Mouse (Mus musculus): ENCODE measurements around the gene Cxcl12. TPM values are rescaled to one million over a fixed set of nuclear protein-coding genes. Genes with fewer than 3 reads are reported as not detected.

Gene Cxcl12
- total RNA-seq, 2 experiments from 2014 or later = 43.4 to 45.8 TPM

DNA sequence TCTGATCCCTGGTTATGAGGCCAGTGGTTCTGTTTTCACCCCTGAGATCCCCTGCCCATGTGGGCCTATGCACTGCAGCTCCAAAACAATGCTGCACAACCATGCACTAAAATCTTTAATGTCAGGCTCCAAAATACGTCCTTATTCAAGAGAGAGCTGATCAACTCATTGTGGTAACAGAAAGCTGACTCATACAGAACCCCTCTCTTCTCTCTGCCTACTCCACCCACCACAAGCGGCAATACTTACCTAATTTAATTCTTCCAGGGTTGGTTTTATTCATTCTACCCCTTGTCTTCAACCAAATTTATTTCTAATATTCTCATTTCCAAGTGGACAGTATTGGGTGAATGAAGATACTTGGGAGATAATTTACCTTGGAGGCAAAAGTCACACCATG is 38.5 kb downstream of the Cxcl12 start:
- no peak overlapping the region for H3K27ac ChIP-seq

DNA sequence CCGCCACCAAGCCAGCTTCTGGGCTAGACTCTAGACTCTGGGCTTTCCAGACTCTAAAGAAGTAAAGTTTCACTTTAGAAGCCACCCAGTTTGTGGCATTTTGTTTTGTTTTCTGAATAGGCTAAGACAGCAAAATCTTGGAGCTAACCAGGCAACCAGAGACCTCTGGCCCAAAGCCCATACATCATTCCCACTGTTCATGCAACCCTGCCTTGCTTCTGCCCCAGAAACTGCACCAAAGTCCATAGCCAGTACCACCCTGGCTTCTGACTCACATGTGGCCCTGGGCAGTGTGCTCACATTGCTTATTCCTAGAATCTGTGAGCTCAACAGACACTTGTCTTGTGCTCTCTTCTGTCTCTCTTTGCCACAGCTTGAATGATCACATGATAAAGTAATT is 39.0 kb downstream of the Cxcl12 start:
- no peak for TF ChIP-seq CTCF (IDR thresholded peaks at IDR 0.05)
- intact Hi-C loops (cut with DNase I) = no loop called here
- H3K27ac ChIP-seq = no peak overlapping the region
- H3K4me3 ChIP-seq = no peak overlapping the region
- no peak for DNase-seq (ENCODE audit: extremely low spot score in 1 of 2, low spot score in 2 of 2)

More for the DNA sequence above, 38.5 kb downstream of the Cxcl12 start:
- no peak for DNase-seq (ENCODE audit: extremely low spot score in 1 of 2, low spot score in 2 of 2)
- no peak overlapping the region for H3K4me3 ChIP-seq
- no peak for TF ChIP-seq CTCF (IDR thresholded peaks at IDR 0.05)
- intact Hi-C loops (cut with DNase I) = no loop called here

DNA sequence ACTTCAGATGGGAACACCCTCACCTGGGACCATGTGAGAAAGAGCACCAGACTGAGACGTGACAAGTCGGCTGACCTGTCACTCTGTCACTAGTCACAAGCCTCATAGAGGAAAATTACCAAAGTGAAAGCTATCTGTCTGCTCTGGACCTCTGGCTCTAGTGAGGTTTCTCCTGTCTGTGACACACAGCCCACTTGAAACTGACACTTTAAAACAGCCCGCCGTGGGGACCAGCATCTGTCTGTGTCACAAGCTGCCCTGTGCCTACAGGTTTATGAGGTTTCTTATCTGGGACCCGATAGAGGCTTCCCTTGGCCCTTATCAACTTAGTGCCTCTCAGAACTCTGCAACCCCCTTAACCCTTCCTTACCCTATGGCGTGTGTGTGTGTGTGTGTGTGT is 41.8 kb downstream of the Cxcl12 start:
- intact Hi-C loops (cut with DNase I) = no loop called here
- Histone ChIP-seq H3K4me3 (no peak overlapping the region), H3K27ac (no peak overlapping the region)
- no peak for TF ChIP-seq CTCF (IDR thresholded peaks at IDR 0.05)
- DNase-seq (ENCODE audit: extremely low spot score in 1 of 2, low spot score in 2 of 2) = no peak

DNA sequence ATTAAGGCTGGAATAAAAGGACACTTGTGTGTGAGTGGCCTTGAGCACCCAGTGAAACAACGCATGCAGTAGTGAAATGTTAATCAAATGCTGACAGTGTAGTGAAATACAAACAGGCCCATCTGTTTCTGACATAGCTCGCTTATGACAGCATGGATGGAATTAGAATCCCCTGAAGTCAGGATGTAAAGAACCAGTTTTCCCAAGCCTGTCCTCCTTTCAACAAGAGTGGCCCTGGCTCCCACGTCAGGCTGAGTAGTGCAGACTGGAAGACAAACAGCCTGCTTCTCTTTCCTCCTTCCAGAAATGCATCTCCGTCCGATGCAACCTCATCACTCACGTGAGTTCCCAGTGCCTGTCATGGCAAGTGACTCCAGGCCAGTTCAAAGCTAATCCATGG is 42.2 kb downstream of the Cxcl12 start:
- intact Hi-C loops (cut with DNase I) = no loop called here
- Histone ChIP-seq H3K27ac (no peak overlapping the region), H3K4me3 (no peak overlapping the region)
- DNase-seq (ENCODE audit: extremely low spot score in 1 of 2, low spot score in 2 of 2) = no peak
- no peak for TF ChIP-seq CTCF (IDR thresholded peaks at IDR 0.05)

DNA sequence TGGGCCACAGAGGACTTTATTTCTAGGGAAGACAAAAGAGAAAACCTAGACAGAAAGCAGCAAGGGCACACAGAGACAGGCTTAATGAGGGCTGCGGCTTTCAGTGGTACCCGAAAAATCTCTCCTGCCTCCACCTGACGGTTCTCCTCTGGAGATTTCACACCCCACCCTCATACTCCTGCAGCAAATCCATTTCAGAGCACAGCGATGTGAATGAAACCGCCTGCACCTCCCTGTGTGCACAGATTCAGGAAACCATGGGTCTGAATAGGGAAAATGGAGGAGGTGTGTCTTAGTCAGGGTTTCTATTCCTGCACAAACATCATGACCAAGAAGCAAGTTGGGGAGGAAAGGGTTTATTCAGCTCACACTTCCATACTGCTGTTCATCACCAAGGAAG is 46.2 kb downstream of the Cxcl12 start:
- Histone ChIP-seq H3K27ac (no peak overlapping the region), H3K4me3 (no peak overlapping the region)
- no peak for TF ChIP-seq CTCF (IDR thresholded peaks at IDR 0.05)
- intact Hi-C loops (cut with DNase I) = no loop called here
- peak; percentile 30 to 31 for DNase-seq (ENCODE audit: extremely low spot score in 1 of 2, low spot score in 2 of 2)

DNA sequence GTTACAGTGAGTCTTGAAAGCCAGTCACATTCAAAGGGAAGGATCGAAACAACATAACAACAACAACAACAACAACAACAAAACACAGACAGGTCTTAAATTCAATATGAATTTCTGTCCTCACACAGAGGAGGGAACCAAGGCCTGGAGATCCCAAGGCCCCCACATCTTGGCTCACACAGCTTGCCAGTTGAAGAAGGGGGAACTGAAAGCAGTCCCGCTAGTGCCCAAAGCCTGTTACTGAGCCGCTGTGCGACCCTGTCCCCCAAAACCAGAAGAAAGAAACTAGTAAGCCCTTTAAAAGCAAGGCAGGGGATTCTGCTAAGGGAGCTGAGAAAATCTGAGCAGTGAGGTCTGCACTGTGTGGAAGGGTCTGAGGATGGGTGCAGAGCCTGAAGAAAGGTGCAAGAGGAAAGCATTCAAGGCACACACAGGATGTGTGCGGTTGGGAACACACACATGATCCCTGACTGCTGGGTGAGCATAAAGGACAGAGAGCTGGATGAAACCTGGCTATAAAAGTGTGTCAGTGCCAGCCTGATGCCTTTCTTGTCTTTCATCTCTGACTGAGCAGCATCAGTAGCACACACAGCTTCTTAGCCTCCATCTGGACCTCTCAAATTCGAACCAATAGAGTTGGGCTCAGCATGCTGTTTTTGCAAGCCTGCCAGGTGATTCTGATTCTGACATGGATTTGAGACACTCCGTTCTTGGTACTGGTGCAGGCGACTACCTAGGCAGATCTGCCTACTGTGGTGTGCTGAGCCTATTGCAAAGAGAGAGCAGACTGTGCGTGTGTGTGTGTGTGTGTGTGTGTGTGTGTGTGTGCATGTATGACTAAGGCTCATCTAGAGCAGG is 50.3 kb downstream of the Cxcl12 start:
- no peak for DNase-seq (ENCODE audit: extremely low spot score in 1 of 2, low spot score in 2 of 2)
- Histone ChIP-seq H3K27ac (no peak overlapping the region), H3K4me3 (no peak overlapping the region)
- no peak for TF ChIP-seq CTCF (IDR thresholded peaks at IDR 0.05)
- intact Hi-C loops (cut with DNase I) = no loop called here

DNA sequence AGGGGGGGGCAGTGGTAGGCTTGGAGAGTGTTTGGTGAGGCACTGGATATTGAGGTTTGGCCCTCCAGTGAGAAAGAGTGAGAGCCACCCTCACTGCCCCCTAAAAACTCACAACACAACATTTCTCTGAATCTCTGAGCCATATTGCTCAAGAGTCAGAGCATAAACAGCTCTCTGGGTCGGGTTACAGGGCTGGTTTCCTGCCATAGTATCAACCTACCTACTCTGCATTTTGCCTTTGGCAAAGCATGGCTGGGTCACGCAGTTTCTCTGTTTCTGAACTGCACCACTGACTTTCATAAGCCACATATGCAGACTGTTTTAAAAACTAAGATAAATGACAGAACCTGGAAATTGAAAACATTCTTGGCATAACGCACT is 51.0 kb downstream of the Cxcl12 start:
- no peak overlapping the region for H3K4me3 ChIP-seq
- intact Hi-C loops (cut with DNase I) = no loop called here
- no peak for DNase-seq (ENCODE audit: extremely low spot score in 1 of 2, low spot score in 2 of 2)
- no peak overlapping the region for H3K27ac ChIP-seq
- no peak for TF ChIP-seq CTCF (IDR thresholded peaks at IDR 0.05)

DNA sequence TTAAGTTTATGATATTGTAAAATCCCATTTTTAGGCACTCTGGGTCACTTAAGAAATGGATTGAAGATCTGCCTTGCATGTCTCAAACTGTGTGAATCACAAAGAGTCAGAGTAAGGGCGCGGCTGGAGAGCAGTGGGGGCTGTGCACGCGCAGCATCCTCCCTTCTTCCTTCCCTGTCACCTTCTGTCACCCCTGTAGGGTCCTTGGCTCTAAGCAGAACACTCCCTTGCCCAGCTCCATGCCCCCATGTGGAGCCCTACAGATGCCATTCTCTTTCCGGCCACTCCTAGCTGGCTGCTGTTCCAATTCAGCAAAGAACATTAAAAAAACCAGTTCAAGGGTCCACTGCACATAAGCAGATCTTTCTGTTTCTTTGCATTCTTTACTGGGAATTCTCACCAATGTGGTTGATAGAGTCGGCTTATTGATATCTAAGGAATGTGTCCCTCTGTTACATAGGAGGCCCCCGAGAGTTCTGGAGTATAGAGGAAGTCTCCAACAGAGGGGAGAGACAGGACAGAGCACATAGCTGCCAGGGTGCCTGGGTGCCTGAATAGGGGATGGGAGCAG is 51.7 kb downstream of the Cxcl12 start:
- intact Hi-C loops (cut with DNase I) = no loop called here
- Histone ChIP-seq H3K4me3 (no peak overlapping the region), H3K27ac (no peak overlapping the region)
- DNase-seq (ENCODE audit: extremely low spot score in 1 of 2, low spot score in 2 of 2) = no peak
- no peak for TF ChIP-seq CTCF (IDR thresholded peaks at IDR 0.05)

DNA sequence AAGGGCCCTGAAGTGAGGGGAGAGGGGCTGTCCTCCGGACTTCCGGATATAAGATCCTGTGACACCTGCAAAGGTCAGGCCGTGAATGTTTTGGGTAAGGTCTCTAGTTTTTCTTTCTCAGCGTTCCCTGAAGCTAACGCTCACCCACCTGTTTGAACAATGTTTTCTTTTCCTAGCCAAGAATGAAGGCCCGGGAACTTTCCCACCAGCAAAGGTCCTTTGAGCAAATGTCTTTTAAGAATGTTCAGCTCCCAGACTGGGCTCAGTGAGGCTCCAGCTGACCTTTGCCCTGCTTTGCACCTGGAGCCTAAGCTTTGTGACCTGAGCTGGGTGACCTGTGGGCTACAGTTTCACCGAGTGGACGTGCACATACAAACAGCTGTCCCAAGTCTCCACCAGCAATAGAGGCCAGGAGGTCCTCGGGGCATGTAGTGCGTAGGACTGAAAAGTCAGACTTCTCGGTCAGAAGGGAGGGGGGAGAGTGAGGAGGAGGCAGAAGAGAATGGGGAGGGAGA is 52.6 kb downstream of the Cxcl12 start:
- intact Hi-C loops (cut with DNase I) = no loop called here
- DNase-seq (ENCODE audit: extremely low spot score in 1 of 2, low spot score in 2 of 2) = no peak
- Histone ChIP-seq H3K27ac (no peak overlapping the region), H3K4me3 (no peak overlapping the region)
- no peak for TF ChIP-seq CTCF (IDR thresholded peaks at IDR 0.05)
